Mouse (Mus musculus) T-helper 17 cell (primary cell): Measurements from ENCODE around the gene Mlana.

Experiments used
- in situ Hi-C, 2 experiments: fragments of 300-600 bp; cut with MboI, MseI; formaldehyde crosslinking; loops; 1 replicate in 1 of 2; 2 replicates in 1 of 2; pipeline ENCODE4 v1.15.1; 2025; ENCODE audit warnings: high pct_unique_total_duplicates in 2 of 2

Gene Mlana

GRCm38 (mm10) chr19:29750994-29751393 is 53.4 kb downstream of the Mlana start:
- in situ Hi-C loops = no loop called here

- in situ Hi-C loops = no loop called here
These were observed 56.3 kb downstream of the Mlana start for GRCm38 (mm10) chr19:29753939-29754338.
